Mouse (Mus musculus) neural tube, embryonic 10.5 days (tissue): ENCODE measurements around the gene Vamp1.
A peak's percentile ranks its signal among the peaks of the same experiment; 100 is the strongest.

ENCODE experiments used
- DNase-seq: peaks from one replicate; pipeline ENCODE4 v3.0.0-alpha.2; 2017; ENCODE audit warnings: low spot score; ENCODE audit errors: extremely low spot score

Vamp1 gene

DNA sequence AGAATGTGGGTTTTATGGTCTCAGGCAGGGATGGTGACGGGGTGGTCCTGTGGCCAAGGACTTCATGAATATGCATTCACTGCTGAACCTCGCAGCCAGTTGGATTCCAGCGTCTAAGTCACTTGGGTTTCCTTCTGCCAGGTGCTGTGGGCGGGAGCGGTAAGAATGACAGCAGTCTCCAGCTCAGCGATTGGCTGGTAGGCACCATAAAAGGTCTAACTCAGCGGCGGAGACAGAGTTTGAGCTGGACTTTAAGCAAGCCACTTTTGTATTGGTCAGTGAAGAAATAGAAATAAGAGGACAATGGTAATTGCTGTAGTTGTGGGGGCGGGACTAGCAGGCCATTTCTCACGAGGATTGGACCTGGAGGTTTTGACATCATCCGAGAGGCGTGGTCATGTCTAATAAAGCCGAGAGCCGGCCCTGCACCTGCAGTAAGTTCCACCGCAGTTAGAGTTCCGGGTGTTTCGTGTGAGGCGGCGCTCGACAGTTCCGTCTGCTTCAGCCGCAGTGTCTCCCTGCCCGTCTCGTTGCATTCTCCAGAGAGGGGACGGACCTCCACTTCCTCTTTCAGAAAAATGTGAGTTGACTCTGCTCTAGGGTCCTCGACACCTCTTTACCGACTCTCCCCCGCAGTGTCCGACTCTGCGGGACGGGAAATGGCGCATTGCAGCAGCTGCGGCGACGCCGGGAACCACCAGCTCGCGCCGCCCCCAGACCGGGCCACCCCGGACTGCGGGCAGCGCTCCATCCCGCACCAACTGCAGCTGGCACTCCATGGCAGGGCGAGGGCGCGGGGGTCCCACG, at the start of gene Vamp1:
Gene Vamp1 (plus strand): TSS at position 404 of the 807 bp plus-strand sequence.
- peak; percentile 86 for DNase-seq

DNA sequence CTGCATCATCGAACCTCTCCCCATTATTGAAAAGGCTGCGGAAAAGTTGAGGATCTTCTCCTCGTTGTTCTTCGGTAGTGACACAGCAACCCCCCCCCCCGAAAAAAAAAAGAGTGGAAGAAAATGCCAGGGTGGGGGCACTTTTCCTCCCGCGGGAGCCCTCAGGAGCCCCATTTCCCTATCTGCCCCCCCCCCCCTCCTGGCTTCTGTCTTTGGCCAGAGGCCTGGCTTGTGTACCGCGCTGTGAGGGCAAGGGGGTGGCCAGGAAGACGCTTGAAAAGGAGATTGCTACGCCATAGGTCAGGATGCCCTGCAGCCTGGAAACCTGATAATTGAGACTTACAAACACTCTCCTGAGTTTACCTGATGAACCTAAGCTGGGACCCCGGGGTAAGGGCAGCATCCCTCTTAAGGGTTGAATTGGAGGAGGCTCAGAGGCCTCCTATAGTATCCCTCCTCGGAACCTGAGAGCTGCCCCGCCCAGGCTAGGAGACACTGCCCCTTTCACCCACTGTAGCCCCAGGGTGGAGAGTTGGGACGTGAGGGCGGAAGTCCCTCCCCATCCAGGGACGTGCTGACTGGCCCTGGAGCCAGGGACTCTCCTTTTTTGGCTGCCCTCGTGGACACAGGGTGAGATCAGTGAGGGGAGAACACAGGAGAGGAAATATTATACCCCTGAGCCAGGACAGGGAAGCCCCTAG, 49.1 kb upstream of the Vamp1 start, which contains the start of gene Gapdh:
Gene Gapdh (minus strand): TSS at position 417 of the 701 bp plus-strand sequence.
- DNase-seq = peak; percentile 71

DNA sequence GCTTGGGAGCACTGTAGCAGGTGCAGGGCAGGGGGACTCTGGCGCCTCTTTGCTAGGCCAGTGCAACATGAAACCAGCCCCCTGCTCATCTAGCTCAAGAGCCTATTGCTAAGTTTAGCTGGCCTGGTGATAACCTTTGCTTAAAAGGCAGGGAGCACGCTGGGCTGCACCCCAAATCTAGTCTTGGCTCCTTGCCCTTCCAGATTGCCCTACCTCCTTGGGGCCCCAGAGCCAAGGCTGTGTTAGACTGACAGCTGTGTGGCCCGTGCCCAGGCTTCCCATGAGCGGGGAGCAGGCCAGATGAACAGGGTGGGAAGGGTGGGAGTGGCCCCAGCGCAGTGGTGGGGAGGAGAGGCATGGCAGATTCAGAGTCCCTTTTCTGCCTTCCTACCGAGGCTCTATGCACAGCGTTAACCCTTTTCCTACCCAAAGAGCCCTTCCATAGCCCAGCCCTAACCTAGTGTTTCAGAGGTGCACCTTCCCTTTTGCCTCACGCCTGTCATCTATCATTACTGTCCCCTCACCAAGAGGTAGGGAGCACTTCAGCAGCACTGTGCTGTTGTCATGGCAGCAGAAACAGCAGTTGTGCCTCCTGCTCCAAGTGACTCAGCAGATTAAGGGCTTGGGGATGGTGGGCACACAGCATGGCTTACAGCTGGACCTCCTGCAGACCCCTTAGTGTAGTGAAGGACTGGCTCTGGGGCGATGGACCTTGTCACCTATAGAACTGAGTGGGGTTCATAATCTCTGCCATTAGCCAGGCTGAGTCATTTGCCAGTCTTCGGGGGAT, 48.3 kb upstream of the Vamp1 start:
- DNase-seq = peak; percentile 60

DNA sequence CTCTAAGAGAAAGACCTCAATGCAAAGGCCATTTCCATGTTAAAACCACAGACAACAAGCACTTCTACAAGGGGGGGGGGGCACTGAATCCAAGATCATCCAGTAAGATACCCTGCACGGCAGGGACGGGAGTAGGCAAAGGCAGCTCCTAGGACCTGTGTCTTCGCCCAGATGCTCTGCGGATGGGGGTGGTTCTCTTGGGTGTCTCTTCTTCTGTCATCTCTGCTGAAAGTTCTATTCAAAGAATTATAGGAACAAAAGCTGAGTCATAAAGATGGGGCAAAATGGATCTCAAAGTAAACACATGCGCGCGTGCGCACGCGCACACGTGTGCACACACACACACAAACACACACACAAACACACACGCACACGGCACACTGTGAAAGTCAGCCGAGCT, 47.3 kb upstream of the Vamp1 start:
- no peak for DNase-seq

DNA sequence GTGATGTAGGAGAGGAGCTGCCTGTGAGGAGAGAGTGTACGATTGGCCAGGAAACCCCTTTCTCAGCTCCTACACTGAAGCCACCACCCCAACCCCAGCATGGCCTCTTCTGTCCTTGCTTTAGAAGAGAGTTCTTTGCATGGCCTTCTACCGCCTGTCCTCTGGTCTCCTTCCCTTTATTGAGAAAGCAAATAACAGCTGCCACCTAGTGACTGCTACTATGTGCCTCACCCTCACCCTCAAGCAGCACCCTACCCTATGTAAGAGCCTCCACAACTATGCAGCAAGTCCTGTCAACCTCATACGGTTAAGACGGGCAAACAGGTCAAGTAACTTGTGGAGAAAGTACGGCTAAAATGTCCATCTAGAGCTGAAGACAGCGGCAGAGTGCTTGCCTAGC, 45.2 kb upstream of the Vamp1 start:
- DNase-seq = no peak

DNA sequence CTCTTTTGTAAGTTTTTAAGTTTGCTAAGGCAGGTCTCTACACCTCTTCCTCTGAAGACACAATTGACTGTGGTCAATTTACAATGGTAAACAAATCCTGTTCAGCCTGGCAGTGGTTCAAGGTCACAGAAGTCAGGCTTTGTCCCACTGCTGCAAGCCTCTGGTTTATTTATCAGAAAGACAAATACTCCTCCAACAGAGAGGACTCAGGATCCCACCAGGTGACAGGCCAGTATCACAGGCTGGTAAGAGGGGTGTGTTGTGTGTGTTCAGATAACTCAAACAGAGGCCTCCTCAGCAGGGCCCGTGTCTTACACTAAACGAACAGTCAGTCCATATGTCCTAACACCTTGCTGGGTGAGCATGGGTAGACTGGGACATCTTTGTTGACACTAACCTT, 42.9 kb upstream of the Vamp1 start:
- DNase-seq = no peak

DNA sequence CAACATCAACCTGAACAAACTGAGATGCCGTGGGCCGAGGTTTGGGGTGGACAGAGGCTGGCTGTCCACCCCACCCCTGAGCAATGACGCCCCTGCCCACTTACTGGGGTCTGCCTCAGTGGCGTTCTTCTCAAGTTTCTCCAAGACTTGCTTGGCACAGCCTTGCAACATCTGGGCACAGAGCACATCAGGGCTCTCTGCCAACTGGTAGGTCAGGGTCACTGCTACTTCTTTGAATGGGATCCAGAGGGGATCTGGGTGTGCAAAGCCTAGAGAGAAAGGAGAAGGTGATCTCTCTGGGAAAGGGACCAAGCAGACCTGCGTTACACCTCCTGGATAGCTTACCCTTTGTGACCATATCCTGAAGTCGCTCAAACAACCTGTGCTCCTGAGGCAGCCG, 42.1 kb upstream of the Vamp1 start:
- no peak for DNase-seq

DNA sequence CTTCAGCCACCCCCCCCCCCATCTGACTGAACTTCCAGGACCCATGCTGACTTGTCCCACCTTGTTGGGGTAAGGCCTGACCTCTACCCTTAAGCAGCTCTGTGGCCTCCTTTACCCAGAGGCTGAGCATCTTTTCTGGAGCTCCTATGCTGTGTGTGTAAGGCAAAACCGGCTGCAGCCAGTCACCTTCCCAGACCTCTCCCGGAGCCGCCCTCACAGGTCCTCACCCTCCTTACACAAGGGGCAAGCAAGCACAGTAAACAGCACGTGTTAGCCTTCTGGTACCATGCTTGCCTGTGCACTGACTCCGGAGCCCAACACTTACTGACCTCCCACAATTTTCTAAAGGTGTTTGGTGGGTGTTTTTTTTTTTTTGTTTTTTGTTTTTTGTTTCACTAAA, 39.9 kb upstream of the Vamp1 start:
- DNase-seq = no peak

DNA sequence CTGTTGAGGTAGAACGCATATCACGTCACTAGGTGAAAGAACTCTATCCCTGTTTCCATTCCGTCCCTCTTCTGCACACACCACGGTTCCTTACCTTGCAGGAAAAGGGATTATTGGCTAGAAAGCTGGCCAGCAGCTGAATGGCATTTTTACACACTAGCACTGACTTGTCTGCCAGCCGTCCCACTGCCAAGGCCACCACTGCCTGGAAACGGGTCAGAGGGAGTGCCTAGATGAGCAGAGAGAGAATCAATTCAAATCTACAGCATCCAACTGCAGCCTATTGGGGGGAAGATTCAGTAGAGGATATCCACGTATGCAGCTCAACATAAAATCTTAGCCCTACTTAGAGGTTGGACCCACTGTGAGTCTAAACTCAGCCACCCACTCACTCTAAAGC, 35.8 kb upstream of the Vamp1 start:
- DNase-seq = no peak

DNA sequence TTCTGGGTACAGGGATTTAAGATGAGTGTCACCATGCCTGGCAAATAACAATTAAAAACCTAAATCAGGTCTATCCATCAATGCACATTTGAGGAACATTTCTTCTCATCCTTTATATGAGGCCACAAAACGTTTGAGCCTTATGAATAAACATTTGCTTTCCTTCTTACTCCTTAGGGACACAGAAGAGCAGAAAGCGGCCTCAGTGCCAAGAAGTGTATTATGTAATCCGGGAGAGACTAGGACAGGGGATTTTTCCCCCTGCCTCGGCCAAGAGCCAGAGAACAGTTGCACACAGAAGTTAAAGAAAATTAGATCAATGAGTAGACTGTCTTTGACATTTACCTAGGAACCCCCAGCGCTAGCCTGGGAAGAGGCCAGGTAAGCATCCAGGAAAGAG, 33.2 kb upstream of the Vamp1 start:
- DNase-seq = no peak

DNA sequence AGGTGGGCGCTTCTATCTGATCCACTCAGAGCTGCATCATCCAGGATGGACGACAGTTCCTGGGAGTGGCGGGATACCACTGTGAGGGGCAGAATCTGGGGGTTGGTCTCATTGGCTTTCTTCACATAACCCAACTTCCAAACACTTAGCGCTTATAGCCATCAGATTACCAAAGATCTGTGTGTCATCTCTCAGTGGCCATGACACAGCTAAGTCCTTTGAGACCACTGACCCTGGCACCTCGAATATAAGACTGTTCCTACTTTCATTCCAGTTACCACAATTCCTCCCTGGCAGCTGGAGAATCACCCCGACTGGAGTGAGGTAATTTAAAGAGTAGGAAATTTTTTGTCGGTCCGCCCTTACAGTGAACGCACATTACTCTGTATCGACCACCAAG, 29.1 kb upstream of the Vamp1 start:
- DNase-seq = no peak

DNA sequence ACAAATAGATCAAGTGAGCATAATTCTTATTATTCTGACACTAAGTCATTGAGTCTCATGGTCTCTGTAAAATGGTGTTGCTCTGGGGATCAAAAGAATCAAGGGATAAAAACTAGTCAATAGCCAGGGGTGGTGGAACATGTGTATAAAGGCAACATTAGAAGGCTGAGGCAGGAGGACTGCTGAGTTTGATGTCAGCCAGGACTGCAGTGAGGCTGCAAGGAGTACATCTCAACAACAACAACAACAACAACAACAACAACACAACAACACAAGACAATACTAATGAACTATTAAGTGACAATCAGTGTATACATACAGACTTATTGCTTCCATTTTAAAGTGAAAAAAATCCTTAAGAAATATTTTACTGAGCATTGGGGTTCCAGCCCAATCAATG, 24.5 kb upstream of the Vamp1 start:
- DNase-seq = no peak

DNA sequence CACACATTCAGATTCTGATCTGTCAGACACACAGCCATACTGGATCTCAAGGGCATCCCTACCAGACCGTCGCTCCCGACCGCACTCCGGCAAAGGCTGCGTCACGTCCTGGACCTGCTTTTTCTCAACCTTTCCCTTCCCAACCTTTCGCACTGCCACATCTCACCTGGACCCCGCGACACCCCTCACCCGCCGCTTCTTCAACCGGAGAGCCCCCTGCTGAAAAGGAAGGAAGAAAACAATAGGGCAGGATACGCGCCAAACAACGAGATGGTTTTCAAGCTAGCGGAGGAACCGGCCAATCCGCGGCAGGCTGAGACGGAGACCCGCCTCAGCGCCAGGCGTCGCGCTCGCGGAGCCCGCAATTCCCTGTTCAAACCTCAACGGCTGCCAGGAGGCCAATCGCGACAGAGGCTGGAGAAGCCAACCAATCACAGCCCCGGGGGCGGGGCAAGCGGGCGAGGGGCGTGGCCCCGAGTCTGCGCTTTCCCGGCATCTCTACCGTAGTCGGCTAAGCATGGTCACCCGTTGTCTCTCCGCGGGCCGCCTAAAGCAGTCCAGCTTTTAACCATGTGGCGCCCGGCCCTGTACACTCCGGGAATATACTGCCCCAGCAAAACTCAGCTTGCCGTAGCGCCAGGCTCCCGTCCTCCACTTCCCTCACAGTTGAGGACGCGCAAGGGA, 23.9 kb upstream of the Vamp1 start, which contains the start of the genes Ncapd2 and Mrpl51:
Gene Ncapd2 (minus strand): TSS at position 370 of the 684 bp plus-strand sequence.
Gene Mrpl51 (plus strand): TSS at position 470 of the 684 bp plus-strand sequence.
- DNase-seq = peak; percentile 98

DNA sequence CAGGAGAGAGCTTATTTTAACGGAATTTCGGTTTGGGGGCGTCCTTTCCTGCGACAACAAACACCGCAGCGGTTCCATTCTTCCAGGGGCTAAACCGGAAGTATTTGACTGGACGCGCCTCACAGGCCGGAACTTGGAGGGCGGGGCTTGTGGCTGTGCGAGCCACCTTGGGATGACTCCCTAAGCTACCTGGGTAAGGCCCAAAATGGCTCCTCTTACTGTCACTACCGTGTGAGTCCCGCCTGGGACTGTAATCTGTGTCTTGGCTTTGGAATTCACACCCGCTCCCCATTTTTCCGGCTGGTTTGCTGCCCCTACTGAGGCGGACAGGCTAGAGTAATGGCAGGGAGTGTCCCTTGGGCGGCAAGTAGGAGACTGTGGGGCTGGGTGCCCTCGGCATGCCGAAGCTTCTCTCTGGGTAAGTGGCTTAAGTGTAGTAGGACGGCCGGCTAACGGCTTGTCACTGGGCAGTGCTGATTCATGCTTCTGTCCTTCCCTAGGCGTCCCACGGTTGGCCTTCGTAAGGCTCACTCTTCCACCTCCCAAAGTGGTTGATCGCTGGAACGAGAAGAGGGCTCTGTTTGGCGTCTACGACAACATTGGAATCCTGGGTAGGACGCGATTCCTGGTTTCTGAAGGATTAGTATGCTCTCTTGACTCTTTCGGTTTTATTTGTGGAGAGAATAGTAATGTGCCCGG, 23.2 kb upstream of the Vamp1 start:
- peak; percentile 92 for DNase-seq

DNA sequence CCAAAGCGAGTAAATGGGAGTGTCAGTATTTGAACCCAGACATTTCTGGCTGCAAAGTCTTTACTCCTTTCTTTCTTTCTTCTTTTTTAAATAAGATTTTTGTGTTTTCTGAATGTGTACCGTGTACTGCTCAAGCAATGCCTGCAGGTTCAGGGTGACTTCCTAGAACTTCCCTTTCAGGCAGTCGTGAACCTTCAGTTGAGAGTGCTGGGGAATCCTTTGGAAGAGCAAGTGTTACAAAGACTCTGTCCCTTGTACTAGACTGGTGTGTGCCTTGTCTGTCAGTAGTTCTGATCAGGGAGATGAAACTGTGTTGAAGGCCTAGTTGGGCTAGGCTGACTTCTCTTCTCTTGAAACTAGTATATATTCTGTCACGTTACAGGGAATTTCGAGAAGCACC, 22.5 kb upstream of the Vamp1 start:
- no peak for DNase-seq

DNA sequence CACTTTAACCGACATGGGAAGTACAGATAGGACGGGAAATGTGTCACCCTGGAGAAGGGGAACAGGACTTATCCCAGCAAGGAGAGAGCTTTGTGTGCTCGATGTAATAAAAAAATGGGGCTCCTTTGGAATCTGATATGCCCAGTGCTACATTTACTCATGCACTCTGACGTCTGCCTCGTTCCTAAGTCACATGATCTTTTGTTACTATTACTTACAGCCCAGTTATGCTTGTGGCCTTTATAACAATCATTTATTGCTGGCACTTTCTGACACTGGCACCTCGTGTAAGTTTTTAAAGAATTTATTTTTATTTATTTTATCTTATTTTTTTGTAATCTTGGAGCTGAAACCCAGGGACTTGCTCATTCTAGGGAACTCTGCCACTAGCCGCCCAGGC, 22.0 kb upstream of the Vamp1 start:
- no peak for DNase-seq

DNA sequence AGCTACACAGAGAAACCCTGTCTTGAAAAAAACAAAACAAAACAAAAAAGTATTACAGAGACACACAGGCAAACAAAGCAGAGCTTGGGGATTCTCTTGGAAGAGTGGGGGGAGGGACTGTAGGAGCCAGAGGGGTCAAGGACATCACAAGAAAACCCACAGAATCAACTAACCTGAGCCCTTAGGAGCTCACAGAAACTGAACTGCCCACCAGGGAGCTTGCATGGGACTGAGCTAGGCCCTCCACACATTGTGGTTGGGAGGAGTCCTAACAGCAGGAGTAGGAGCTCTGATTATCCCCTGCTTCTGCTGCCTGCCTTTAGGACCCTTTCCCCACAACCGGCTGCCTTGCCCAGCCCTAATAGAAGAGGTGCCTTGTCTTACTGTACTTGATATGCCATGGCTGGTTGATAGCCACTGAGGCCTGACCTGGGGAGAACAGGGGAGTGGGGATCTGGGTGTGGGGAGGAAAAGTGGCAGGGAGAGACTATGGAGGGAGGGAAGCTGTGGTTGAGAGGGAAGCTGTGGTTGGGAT, 19.7 kb upstream of the Vamp1 start:
- DNase-seq = no peak

DNA sequence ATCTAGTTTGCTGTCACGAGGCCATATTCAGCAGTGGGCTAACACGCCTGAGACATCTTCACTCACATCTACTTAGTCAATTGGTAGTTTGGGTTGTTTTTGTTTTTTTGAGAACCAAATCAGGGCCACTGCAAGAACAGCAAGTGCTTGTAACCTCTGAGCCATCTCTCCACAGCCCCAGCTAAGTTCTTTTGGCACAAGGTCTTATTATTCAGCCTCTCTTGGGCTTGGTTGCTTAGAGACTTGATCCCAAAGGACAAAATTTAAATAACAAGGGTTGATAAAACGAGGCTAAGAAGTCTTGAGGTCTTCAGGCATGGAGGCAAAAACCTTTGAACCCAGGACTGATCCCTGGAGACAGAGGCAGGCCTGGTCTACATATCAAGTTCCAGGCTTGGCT, 19.1 kb upstream of the Vamp1 start:
- no peak for DNase-seq

DNA sequence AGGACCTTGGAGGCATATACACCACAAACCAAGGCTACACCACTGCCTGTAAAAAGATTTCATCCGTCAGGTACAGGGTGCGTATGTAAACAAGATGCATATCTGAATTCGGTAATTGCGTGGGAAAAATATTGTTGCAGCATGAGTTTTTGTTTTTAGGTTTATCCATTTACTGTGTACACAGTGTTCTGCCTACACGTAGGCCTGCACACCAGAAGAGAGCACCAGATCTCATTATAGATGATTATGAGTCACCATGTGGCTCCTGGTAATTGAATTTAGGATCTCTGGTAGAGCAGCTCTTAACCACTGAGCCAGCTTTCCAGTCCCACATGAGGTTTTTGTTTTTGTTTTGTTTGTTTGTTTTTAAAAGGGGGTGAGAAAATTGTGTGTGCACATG, 18.2 kb upstream of the Vamp1 start:
- no peak for DNase-seq

DNA sequence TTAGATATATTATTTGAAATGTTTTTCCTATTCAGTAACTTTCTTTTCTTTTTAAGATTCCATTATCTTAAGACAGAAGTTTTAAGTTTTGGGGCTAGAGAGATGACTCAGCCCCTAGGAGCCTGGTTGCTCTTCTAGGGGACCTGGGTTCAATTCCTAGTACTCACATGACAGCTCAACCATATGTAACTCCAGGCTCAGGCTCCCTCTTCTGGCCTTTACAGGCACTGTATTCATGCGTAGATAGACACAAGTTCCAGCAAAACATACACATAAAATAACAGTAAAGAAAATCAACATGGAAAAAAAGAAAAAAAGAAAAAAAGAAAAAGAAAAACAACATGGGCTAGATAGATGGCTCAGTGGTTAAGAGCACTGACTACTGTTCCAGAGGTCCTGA, 4.9 kb upstream of the Vamp1 start:
- DNase-seq = no peak
